Mouse (Mus musculus) C2C12 (cell line): ENCODE measurements around the gene Tmem203.

ENCODE experiments used
- CTCF ChIP-seq: IDR thresholded peaks from one replicate; pipeline ENCODE4 v1.5.1; 2011; ENCODE audit not compliant: control insufficient read depth, insufficient read depth, insufficient read length
- MAX ChIP-seq: IDR thresholded peaks from one replicate; pipeline ENCODE4 v1.6.1; 2011; ENCODE audit warnings: mild to moderate bottlenecking, control low read depth
- MYOD1 ChIP-seq: IDR thresholded peaks from one replicate; pipeline ENCODE4 v1.6.1; 2011; ENCODE audit warnings: low read depth; ENCODE audit not compliant: control insufficient read depth, insufficient read length

DNA sequence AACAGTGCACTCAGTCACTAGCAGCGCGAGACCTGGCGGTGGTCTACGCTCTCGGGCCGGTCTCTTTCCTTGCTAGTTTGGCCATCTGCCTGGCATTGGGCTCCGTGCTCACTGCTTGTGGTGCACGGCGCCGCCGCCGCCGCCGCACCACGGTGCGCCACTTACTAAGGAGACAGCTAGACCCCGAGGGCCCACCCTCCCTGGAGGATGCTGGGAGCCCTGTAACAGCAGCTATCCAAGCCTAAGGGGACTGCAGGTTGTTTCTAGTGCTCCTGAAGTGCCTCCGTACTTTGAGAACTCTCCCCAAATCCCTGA, 35.5 kb downstream of the Tmem203 start:
- TF ChIP-seq CTCF, result no peak
- TF ChIP-seq MYOD1, result no peak
- no peak for TF ChIP-seq MAX
